10 mouse cellular contexts compared by ENCODE assay signal in the genomic region with DNA sequence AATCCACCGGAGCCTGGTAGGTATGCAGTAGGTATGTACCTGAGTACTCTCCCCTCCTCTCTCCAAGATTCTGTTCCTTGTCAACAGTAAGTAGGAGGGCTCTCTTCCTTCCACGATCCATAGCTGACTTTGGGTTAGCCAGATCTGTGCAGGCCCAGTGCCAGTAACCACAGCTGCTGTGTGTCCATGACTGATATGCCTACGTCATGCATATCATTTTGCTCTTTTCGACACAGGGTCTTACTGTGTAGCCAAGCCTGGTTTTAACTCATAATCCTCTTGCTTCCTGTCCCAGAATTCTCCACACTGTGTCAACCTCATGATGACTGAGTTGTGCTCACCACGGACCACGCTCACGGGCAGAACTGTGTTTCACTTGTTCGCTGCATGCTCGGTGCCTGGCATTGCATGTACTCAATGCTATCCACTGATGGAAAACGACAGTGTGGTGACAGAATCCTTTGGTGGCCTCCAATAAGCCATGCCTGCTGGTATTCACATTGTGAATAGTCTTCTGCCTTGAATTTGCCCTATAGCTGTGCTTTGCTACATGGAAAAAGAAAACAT. TPM values are rescaled to one million over a fixed set of nuclear protein-coding genes. Genes with fewer than 3 reads are reported as not detected.
DNase-seq lines count a peak whose midpoint lies in the region; ATAC-seq and TF ChIP-seq lines count a peak whose summit lies in the region.
"Had no signal": no experiment of that assay in that cellular context is flagged by ENCODE, and none has a peak within 500 bp of the region (broad histone marks: within the 10 kb centered on the region; RNA-seq: fewer than 3 reads in every experiment).

No protein-coding gene starts in this region.

- no peak overlapping the region for H3K4me3 ChIP-seq in kidney, embryonic 16.5 days (ENCODE audit: low read length)
- H3K4me3 ChIP-seq in kidney, embryonic 15.5 days (replicated peaks) = no peak overlapping the region
- H3K4me3 ChIP-seq in liver, postnatal 0 days (ENCODE audit: low read depth, low read length) = no peak overlapping the region
- no peak overlapping the region for H3K4me3 ChIP-seq in forebrain, embryonic 12.5 days (replicated peaks)

- no peaks in the 10 kb centered on the region for H3K9me3 ChIP-seq in kidney, embryonic 16.5 days (ENCODE audit: low read length)
- H3K9me3 ChIP-seq in kidney, embryonic 15.5 days (replicated peaks) = no peaks in the 10 kb centered on the region
- no peaks in the 10 kb centered on the region for H3K9me3 ChIP-seq in liver, postnatal 0 days (ENCODE audit: low read length)
- H3K9me3 ChIP-seq in forebrain, embryonic 12.5 days = no peaks in the 10 kb centered on the region

- WGBS in kidney, embryonic 16.5 days = 81% methylated on average over 10 of the region's 10 CpGs
- 83% methylated on average over 10 of the region's 10 CpGs for WGBS in kidney, embryonic 15.5 days
- WGBS in liver, postnatal 0 days (ENCODE audit: insufficient replicate concordance) = 65% methylated on average over 10 of the region's 10 CpGs
- 91% methylated on average over 10 of the region's 10 CpGs for WGBS in forebrain, embryonic 12.5 days

- H3K36me3 ChIP-seq in kidney, embryonic 16.5 days (ENCODE audit: insufficient read depth, low read length) = 0 out of 2 replicates have a peak, but pooled peaks cover 6% of the 10 kb centered on the region
- 0 out of 2 replicates have a peak, but pooled peaks cover 7% of the 10 kb centered on the region for H3K36me3 ChIP-seq in kidney, embryonic 15.5 days
- no peaks in the 10 kb centered on the region for H3K36me3 ChIP-seq in liver, postnatal 0 days (replicated peaks; ENCODE audit: insufficient read depth, low read length)
- H3K36me3 ChIP-seq in forebrain, embryonic 12.5 days (replicated peaks) = no peaks in the 10 kb centered on the region; the same call in 1 of the 2 replicates

- H3K4me1 ChIP-seq in kidney, embryonic 16.5 days (ENCODE audit: insufficient read depth, low read length) = peaks cover 3% of the 10 kb centered on the region; the same call in 1 of the 2 replicates
- H3K4me1 ChIP-seq in kidney, embryonic 15.5 days = 0 out of 2 replicates have a peak, but pooled peaks cover 3% of the 10 kb centered on the region
- H3K4me1 ChIP-seq in liver, postnatal 0 days (ENCODE audit: insufficient read depth) = peaks cover 4% of the 10 kb centered on the region; the same call in 1 of the 2 replicates
- H3K4me1 ChIP-seq in forebrain, embryonic 12.5 days = no peaks in the 10 kb centered on the region

- no peak overlapping the region for H3K4me2 ChIP-seq in kidney, embryonic 16.5 days (replicated peaks; ENCODE audit: low read depth, low read length)
- H3K4me2 ChIP-seq in kidney, embryonic 15.5 days = no peak overlapping the region
- H3K4me2 ChIP-seq in liver, postnatal 0 days (ENCODE audit: low read depth, low read length) = peak overlapping the region; percentile 7; the same call in 1 of the 2 replicates
- H3K4me2 ChIP-seq in forebrain, embryonic 12.5 days = no peak overlapping the region
- H3K4me2 ChIP-seq: midbrain, embryonic 11.5 days had no signal

- peak; percentile 53 for DNase-seq in NIH3T3 (ENCODE audit: low read depth)
- DNase-seq in liver, postnatal 0 days = no peak
- no peak for DNase-seq in urinary bladder, postnatal 4 days (ENCODE audit: low spot score in 2 of 2)
- DNase-seq in frontal cortex, postnatal 36 days (ENCODE audit: low spot score in 2 of 2) = no peak
- DNase-seq: adrenal gland, postnatal 25 days had no signal

- no peak for TF ChIP-seq CTCF in liver, postnatal 0 days (IDR thresholded peaks at IDR 0.05; ENCODE audit: low read depth)

- H3K9ac ChIP-seq in kidney, embryonic 16.5 days (replicated peaks; ENCODE audit: low read length) = no peak overlapping the region
- H3K9ac ChIP-seq in kidney, embryonic 15.5 days = no peak overlapping the region
- no peak overlapping the region for H3K9ac ChIP-seq in liver, postnatal 0 days (replicated peaks)
- H3K9ac ChIP-seq in forebrain, embryonic 12.5 days = no peak overlapping the region

- peak; percentile 86 for TF ChIP-seq EP300 in liver, postnatal 0 days (IDR thresholded peaks at IDR 0.05; ENCODE audit: low read depth)

- ATAC-seq in kidney, embryonic 16.5 days (ENCODE audit: low FRiP score, low TSS enrichment) = peak; percentile 49; the same call in 1 of the 2 replicates
- no peak for ATAC-seq in kidney, embryonic 15.5 days (replicated peaks; ENCODE audit: low FRiP score)
- peak; percentile 85 for ATAC-seq in erythroid progenitor cell, adult 5-6 weeks (replicated peaks; ENCODE audit: low FRiP score, poor library complexity, severe bottlenecking)
- ATAC-seq in liver, postnatal 0 days = peak; percentile 68
- ATAC-seq in forebrain, embryonic 12.5 days (ENCODE audit: low FRiP score) = no peak

- no peaks in the 10 kb centered on the region for H3K27me3 ChIP-seq in kidney, embryonic 16.5 days (ENCODE audit: insufficient read depth, low read length)
- H3K27me3 ChIP-seq in kidney, embryonic 15.5 days = no peaks in the 10 kb centered on the region
- no peaks in the 10 kb centered on the region for H3K27me3 ChIP-seq in liver, postnatal 0 days (ENCODE audit: insufficient read depth, low read length)
- no peaks in the 10 kb centered on the region for H3K27me3 ChIP-seq in forebrain, embryonic 12.5 days

- H3K27ac ChIP-seq in kidney, embryonic 16.5 days (ENCODE audit: low read length) = no peak overlapping the region
- no peak overlapping the region for H3K27ac ChIP-seq in kidney, embryonic 15.5 days
- H3K27ac ChIP-seq in liver, postnatal 0 days (ENCODE audit: low read depth) = 0 out of 2 replicates have a peak overlapping the region, but pooled peaks have one; percentile 26
- no peak overlapping the region for H3K27ac ChIP-seq in forebrain, embryonic 12.5 days

RNA-seq across cellular contexts. Expression of gene Wipf1, which starts 26.6 kb away (rescaled TPM):
- 8.6 and 10.4 TPM in 2 replicates for polyA plus RNA-seq in kidney, embryonic 16.5 days (2015; fragmentation: Nextera tagmentation; extraction: Ambion mirVana)
- 8.7 and 9.7 TPM in 2 replicates for polyA plus RNA-seq in kidney, embryonic 15.5 days (2015; fragmentation: Nextera tagmentation; extraction: Ambion mirVana)
- 12.6 and 13.3 TPM in 2 replicates for total RNA-seq in erythroid progenitor cell, adult 5-6 weeks (2015; ENCODE audit: low replicate concordance)
- 3.6 and 3.7 TPM in 2 replicates for total RNA-seq in erythroid progenitor cell, adult 5-6 weeks (2017; ENCODE audit: low replicate concordance)
- polyA plus RNA-seq in liver, postnatal 0 days (2015; fragmentation: Nextera tagmentation; extraction: Ambion mirVana) = 4.3 TPM in 2 replicates
- 4.3 and 5.5 TPM in 2 replicates for polyA plus RNA-seq in forebrain, embryonic 12.5 days (2016; fragmentation: Nextera tagmentation; extraction: Ambion mirVana)

Comparison
In these comparisons a context has a peak if more than half of its experiments do, and no peak if none do; other contexts are left out.
1. ATAC-seq: peak in kidney, embryonic 16.5 days (single experiment), erythroid progenitor cell, adult 5-6 weeks (single experiment) and liver, postnatal 0 days (single experiment); none in kidney, embryonic 15.5 days (single experiment) and forebrain, embryonic 12.5 days (single experiment).